Mouse (Mus musculus) midbrain, postnatal 0 days (tissue): ENCODE data around the gene Lrrc75a. TPM values are rescaled to one million over a fixed set of nuclear protein-coding genes. Genes with fewer than 3 reads are reported as not detected.

Experiments
- ATAC-seq: fragments of 200-750 bp; cut with Nextera tagmentation; 2 replicates; pipeline ENCODE4 v1.8.0; 2017; ENCODE audit warnings: moderate number of reproducible peaks, mild to moderate bottlenecking, moderate TSS enrichment, moderate library complexity; ENCODE audit not compliant: low FRiP score
- DNase-seq: peaks from one replicate; pipeline ENCODE4 v3.0.0-alpha.2; 2015; ENCODE audit warnings: low spot score
- H3K27ac ChIP-seq: fragments of 300-500 bp; sonication (generic); 2 replicates; pipeline ENCODE4 v1.5.1; 2014; ENCODE audit warnings: low read depth, mild to moderate bottlenecking, low read length, mixed read lengths
- H3K27me3 ChIP-seq: fragments of 300-500 bp; sonication (generic); 2 replicates; pipeline ENCODE4 v1.6.1; 2014; ENCODE audit warnings: low read length, control low read depth, mixed read lengths; ENCODE audit not compliant: insufficient read depth
- H3K36me3 ChIP-seq: fragments of 300-500 bp; sonication (generic); 2 replicates; pipeline ENCODE4 v1.6.1; 2014; ENCODE audit warnings: low read length, control low read depth, mixed read lengths; ENCODE audit not compliant: insufficient read depth
- H3K4me1 ChIP-seq: fragments of 300-500 bp; sonication (generic); 2 replicates; pipeline ENCODE4 v1.6.1; 2014; ENCODE audit warnings: mild to moderate bottlenecking, control low read depth, antibody characterized with exemption, low read length, mixed read lengths; ENCODE audit not compliant: insufficient read depth
- H3K4me2 ChIP-seq: fragments of 300-500 bp; sonication (generic); 2 replicates; pipeline ENCODE4 v1.6.1; 2014; ENCODE audit warnings: low read depth, mild to moderate bottlenecking, low read length, mixed read lengths; ENCODE audit not compliant: poor library complexity, severe bottlenecking
- H3K4me3 ChIP-seq: fragments of 300-500 bp; sonication (generic); 2 replicates; pipeline ENCODE4 v1.5.1; 2014; ENCODE audit warnings: low read depth, mild to moderate bottlenecking, low read length, moderate library complexity
- H3K9ac ChIP-seq: fragments of 300-500 bp; sonication (generic); replicated peaks from 2 replicates; pipeline ENCODE4 v1.6.1; 2014; ENCODE audit warnings: mild to moderate bottlenecking, low read length, moderate library complexity, mixed read lengths; ENCODE audit not compliant: poor library complexity, severe bottlenecking
- H3K9me3 ChIP-seq: fragments of 300-500 bp; sonication (generic); 2 replicates; pipeline ENCODE4 v1.6.1; 2016; ENCODE audit warnings: low read length, control low read depth
- CTCF ChIP-seq: IDR thresholded peaks from 2 replicates; pipeline ENCODE4 v1.5.1; 2016; ENCODE audit warnings: antibody characterized with exemption, mild to moderate bottlenecking
- WGBS: fragments of 180-500 bp; shearing (Covaris S2); extraction: QIAGEN DNeasy Blood & Tissue Kit; methylation state at CpG from one replicate; pipeline ENCODE4 v1.1.7; 2014; 5-methylcytosine and 5-hydroxymethylcytosine counted together
- polyA plus RNA-seq: library from polyadenylated mRNA; unstranded; fragments of >200 nt; fragmentation: Nextera tagmentation; extraction: Ambion mirVana; gene quantifications from 2 replicates; pipeline ENCODE4 v1.2.1, GENCODE M21; 2015
- total RNA-seq: library from RNA; depleted of rRNA; stranded (reverse); fragments of >200 nt; gene quantifications from 2 replicates; pipeline ENCODE4 v1.2.3, GENCODE M21; 2014

Lrrc75a gene
- total and polyA plus RNA-seq, 2 experiments from 2014 or later = 7.4 to 25.9 TPM

DNA sequence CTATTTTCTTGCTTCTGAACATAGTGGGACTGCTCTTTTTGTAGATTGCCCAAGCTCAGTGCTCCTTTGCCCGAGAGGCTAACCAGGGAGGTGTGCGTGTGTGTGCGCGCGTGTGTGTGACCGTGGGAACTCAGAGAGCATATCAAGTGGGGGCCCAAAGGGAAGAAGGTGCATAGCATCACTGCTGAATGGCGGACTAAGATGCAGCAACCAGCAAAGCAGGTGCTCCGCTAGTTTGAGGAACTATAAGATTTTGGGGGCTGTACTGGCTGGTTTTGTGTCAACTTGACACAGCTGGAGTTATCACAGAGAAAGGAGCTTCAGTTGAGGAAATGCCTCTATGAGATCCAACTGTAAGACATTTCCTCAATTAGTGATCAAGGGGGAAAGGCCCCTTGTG is 27.2 kb downstream of the Lrrc75a start:
- 0 out of 2 replicates have a peak, but pooled peaks cover 2% of the 10 kb centered on the region for H3K36me3 ChIP-seq
- H3K9me3 ChIP-seq = no peaks in the 10 kb centered on the region
- no peak overlapping the region for H3K4me3 ChIP-seq
- no peak overlapping the region for H3K4me2 ChIP-seq
- no peak for TF ChIP-seq CTCF
- no peaks in the 10 kb centered on the region for H3K4me1 ChIP-seq
- no peaks in the 10 kb centered on the region for H3K27me3 ChIP-seq
- no peak overlapping the region for H3K9ac ChIP-seq
- H3K27ac ChIP-seq = no peak overlapping the region
- whole genome bisulfite sequencing = 94% methylated on average over 8 of the region's 8 CpGs
- ATAC-seq (no peak), DNase-seq (no peak)

- Histone ChIP-seq H3K27me3 (no peaks in the 10 kb centered on the region), H3K9me3 (no peaks in the 10 kb centered on the region), H3K36me3 (0 out of 2 replicates have a peak, but pooled peaks cover 2% of the 10 kb centered on the region), H3K4me2 (no peak overlapping the region), H3K4me3 (no peak overlapping the region), H3K4me1 (no peaks in the 10 kb centered on the region; the same call in 1 of the 2 replicates), H3K27ac (no peak overlapping the region), H3K9ac (no peak overlapping the region)
- ATAC-seq = no peak
- WGBS = 91% methylated on average over 4 of the region's 4 CpGs
- no peak for DNase-seq
- no peak for TF ChIP-seq CTCF
These were observed 32.9 kb downstream of the Lrrc75a start for GRCm38 (mm10) chr11:62615456-62615855.

DNA sequence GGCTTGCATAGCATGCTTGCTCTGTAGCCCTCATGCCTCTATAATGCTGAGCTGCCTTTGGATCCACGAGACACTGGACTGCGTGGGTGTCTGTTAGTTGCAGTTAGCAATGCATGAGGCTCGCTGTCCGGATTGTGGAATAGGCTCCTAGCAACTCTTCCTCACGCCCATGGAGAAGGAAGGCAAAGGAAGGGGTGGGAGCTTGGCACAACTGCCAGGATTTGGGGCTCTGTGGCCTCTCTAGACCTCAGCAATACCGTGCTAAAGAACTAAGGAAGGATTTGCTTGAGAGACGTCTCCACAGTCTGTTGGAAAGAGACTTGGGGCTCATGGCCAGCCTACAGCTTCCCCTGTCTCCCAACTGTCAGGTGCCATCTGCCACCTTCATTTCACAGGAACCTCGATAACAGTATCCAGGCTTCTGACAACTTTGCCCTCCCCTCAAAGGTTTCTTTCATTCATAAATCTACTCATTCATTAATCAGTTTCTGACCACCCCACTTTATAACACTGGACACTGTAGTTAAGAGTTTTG is 33.4 kb downstream of the Lrrc75a start:
- no peak for TF ChIP-seq CTCF
- Histone ChIP-seq H3K4me3 (no peak overlapping the region), H3K27ac (peak overlapping the region; percentile 84), H3K9me3 (no peaks in the 10 kb centered on the region), H3K4me1 (no peaks in the 10 kb centered on the region; the same call in 1 of the 2 replicates), H3K36me3 (0 out of 2 replicates have a peak, but pooled peaks cover 2% of the 10 kb centered on the region), H3K4me2 (no peak overlapping the region), H3K27me3 (no peaks in the 10 kb centered on the region), H3K9ac (no peak overlapping the region)
- DNase-seq (no peak), ATAC-seq (no peak)
- WGBS = 63% methylated on average over 8 of the region's 8 CpGs

- DNase-seq = peak; percentile 99
- no peaks in the 10 kb centered on the region; the same call in 1 of the 2 replicates for H3K4me1 ChIP-seq
- peak; percentile 92 for ATAC-seq
- peak; percentile 100 for TF ChIP-seq CTCF
- H3K9me3 ChIP-seq = no peaks in the 10 kb centered on the region
- peaks cover 6% of the 10 kb centered on the region for H3K36me3 ChIP-seq
- peak overlapping the region; percentile 23; the same call in 1 of the 2 replicates for H3K4me3 ChIP-seq
- H3K27me3 ChIP-seq = no peaks in the 10 kb centered on the region
- H3K27ac ChIP-seq = peak overlapping the region; percentile 84
- peak overlapping the region; percentile 6 for H3K9ac ChIP-seq
- 5% methylated on average over 19 of the region's 19 CpGs for WGBS
- H3K4me2 ChIP-seq = peak overlapping the region; percentile 44
These were observed 34.5 kb downstream of the Lrrc75a start for GRCm38 (mm10) chr11:62613657-62614365.

DNA sequence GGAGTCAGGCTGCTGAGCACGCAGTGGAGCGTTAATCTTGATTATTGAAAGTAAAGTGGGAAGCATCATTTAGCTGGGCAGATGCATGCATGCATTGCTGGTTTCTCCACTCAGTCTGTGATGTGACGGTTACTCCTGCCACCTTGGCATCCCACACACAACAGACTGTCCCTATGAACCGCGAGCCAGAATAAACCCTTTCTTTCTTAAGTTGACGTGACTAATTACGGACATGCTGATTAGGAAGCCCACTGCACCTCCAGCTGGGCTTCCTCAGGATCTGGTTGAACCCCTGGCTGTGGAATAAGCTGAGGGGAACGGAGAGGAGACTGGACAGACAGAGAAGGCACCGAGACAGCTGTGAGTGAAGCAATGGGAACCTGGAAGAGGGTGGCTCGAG is 35.7 kb downstream of the Lrrc75a start:
- Histone ChIP-seq H3K4me2 (no peak overlapping the region), H3K9ac (no peak overlapping the region), H3K27ac (peak overlapping the region; percentile 84; the same call in 1 of the 2 replicates), H3K36me3 (peaks cover 6% of the 10 kb centered on the region), H3K27me3 (no peaks in the 10 kb centered on the region), H3K4me3 (no peak overlapping the region), H3K9me3 (no peaks in the 10 kb centered on the region), H3K4me1 (no peaks in the 10 kb centered on the region; the same call in 1 of the 2 replicates)
- peak; percentile 40 for DNase-seq
- 35% methylated on average over 10 of the region's 10 CpGs for WGBS
- no peak for ATAC-seq
- TF ChIP-seq CTCF = no peak

DNA sequence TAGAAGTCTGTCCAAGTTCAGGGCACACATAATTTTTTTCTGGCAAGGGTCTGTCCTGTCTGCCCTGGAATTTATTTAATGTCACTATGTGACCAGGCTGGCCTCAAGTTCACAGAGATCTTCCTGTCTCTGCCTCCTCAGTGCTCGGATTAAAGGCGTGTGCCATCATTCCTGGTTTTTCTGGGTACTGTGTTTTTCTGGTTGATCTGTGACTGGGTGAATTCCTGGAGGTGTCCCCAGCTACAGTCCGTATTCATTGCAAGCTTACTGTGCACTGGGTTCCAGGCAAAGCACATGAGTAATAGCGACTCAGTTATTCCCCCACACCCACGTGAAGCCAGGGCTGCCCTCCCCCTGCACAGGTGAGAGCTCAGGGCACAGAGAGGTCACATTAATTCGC is 38.0 kb downstream of the Lrrc75a start:
- Histone ChIP-seq H3K9ac (no peak overlapping the region), H3K4me2 (no peak overlapping the region), H3K27me3 (no peaks in the 10 kb centered on the region), H3K4me1 (peaks cover 8% of the 10 kb centered on the region), H3K9me3 (no peaks in the 10 kb centered on the region), H3K27ac (no peak overlapping the region), H3K36me3 (peaks cover 25% of the 10 kb centered on the region), H3K4me3 (no peak overlapping the region)
- WGBS = 89% methylated on average over 6 of the region's 6 CpGs
- DNase-seq = no peak
- no peak for ATAC-seq
- TF ChIP-seq CTCF = no peak
